ENCODE assay signal across 8 mouse cellular contexts in the genomic region with DNA sequence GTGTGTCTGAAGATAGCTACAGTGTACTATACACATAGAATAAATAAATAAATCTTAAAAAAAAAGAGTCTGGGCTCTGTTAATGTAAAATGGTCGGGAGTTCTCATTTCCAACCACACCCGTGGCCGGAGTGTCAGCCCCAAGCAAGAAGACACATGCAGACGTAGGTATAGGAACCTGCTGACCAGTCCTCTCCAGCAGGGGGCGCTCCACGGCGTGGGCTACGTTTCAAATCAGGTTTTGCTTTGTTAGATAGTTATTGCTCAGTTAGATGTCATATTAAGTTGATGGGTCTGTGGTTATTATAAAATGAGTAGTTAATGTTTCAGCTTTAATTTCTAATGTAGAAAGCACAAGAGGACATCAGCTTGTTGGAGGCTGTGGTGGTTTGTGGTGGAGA. TPM values are rescaled to one million over a fixed set of nuclear protein-coding genes. Genes with fewer than 3 reads are reported as not detected.
DNase-seq lines count a peak whose midpoint lies in the region; ATAC-seq and TF ChIP-seq lines count a peak whose summit lies in the region.

No protein-coding gene starts in this region.

- no peaks in the 10 kb centered on the region for H3K36me3 ChIP-seq in intestine, embryonic 14.5 days (ENCODE audit: control insufficient read depth, insufficient read depth, low read length)
- no peaks in the 10 kb centered on the region for H3K36me3 ChIP-seq in intestine, embryonic 15.5 days
- no peaks in the 10 kb centered on the region for H3K36me3 ChIP-seq in C2C12 (ENCODE audit: control insufficient read depth, insufficient read depth)
- no peaks in the 10 kb centered on the region for H3K36me3 ChIP-seq in lung, embryonic 14.5 days (ENCODE audit: insufficient read depth)
- no peaks in the 10 kb centered on the region for H3K36me3 ChIP-seq in forebrain, embryonic 12.5 days (replicated peaks)

- ATAC-seq in intestine, embryonic 14.5 days (replicated peaks; ENCODE audit: low FRiP score, low TSS enrichment, low read depth): no peak
- ATAC-seq in intestine, embryonic 15.5 days: no peak
- ATAC-seq in lung, embryonic 14.5 days (ENCODE audit: insufficient read depth): no peak
- no peak for ATAC-seq in forebrain, embryonic 12.5 days (ENCODE audit: low FRiP score)

- no peaks in the 10 kb centered on the region for H3K79me3 ChIP-seq in C2C12 (ENCODE audit: low read depth)

- WGBS in intestine, embryonic 14.5 days: 23% methylated on average over 8 of the region's 8 CpGs
- 23% methylated on average over 8 of the region's 8 CpGs for WGBS in intestine, embryonic 15.5 days
- 18% methylated on average over 8 of the region's 8 CpGs for WGBS in lung, embryonic 14.5 days
- 32% methylated on average over 8 of the region's 8 CpGs for WGBS in forebrain, embryonic 12.5 days

- no peak overlapping the region for H3K4me2 ChIP-seq in intestine, embryonic 14.5 days (ENCODE audit: low read length)
- H3K4me2 ChIP-seq in intestine, embryonic 15.5 days (replicated peaks): no peak overlapping the region
- no peak overlapping the region for H3K4me2 ChIP-seq in lung, embryonic 14.5 days
- no peak overlapping the region for H3K4me2 ChIP-seq in forebrain, embryonic 12.5 days

- H3K4me1 ChIP-seq in intestine, embryonic 14.5 days (replicated peaks; ENCODE audit: control insufficient read depth, insufficient read depth, low read length): no peaks in the 10 kb centered on the region
- H3K4me1 ChIP-seq in intestine, embryonic 15.5 days (replicated peaks): peaks cover 2% of the 10 kb centered on the region; the same call in 1 of the 2 replicates
- H3K4me1 ChIP-seq in lung, embryonic 14.5 days (ENCODE audit: insufficient read depth): no peaks in the 10 kb centered on the region
- peaks cover 16% of the 10 kb centered on the region for H3K4me1 ChIP-seq in forebrain, embryonic 12.5 days

- H3K27ac ChIP-seq in intestine, embryonic 14.5 days (ENCODE audit: low read depth): no peak overlapping the region
- no peak overlapping the region for H3K27ac ChIP-seq in intestine, embryonic 15.5 days
- H3K27ac ChIP-seq in lung, embryonic 14.5 days (ENCODE audit: low read depth): no peak overlapping the region
- no peak overlapping the region for H3K27ac ChIP-seq in forebrain, embryonic 12.5 days

- no peak overlapping the region for H3K9ac ChIP-seq in intestine, embryonic 14.5 days (ENCODE audit: low read length)
- no peak overlapping the region for H3K9ac ChIP-seq in intestine, embryonic 15.5 days
- no peak overlapping the region for H3K9ac ChIP-seq in lung, embryonic 14.5 days
- no peak overlapping the region for H3K9ac ChIP-seq in forebrain, embryonic 12.5 days

- no peak overlapping the region for H3ac ChIP-seq in C2C12 (ENCODE audit: control insufficient read depth, insufficient read length, low read depth)

- H3K27me3 ChIP-seq in intestine, embryonic 14.5 days (replicated peaks; ENCODE audit: control insufficient read depth, insufficient read depth, low read length): no peaks in the 10 kb centered on the region
- no peaks in the 10 kb centered on the region for H3K27me3 ChIP-seq in intestine, embryonic 15.5 days (replicated peaks)
- peaks cover 5% of the 10 kb centered on the region for H3K27me3 ChIP-seq in C2C12 (ENCODE audit: control insufficient read depth, insufficient read depth, insufficient read length)
- H3K27me3 ChIP-seq in lung, embryonic 14.5 days (ENCODE audit: insufficient read depth, low read length): no peaks in the 10 kb centered on the region
- H3K27me3 ChIP-seq in forebrain, embryonic 12.5 days: no peaks in the 10 kb centered on the region

- H3K4me3 ChIP-seq in intestine, embryonic 14.5 days (ENCODE audit: low read depth, low read length): no peak overlapping the region
- no peak overlapping the region for H3K4me3 ChIP-seq in intestine, embryonic 15.5 days (replicated peaks)
- H3K4me3 ChIP-seq in C2C12 (ENCODE audit: insufficient read depth, poor library complexity, severe bottlenecking): no peak overlapping the region
- no peak overlapping the region for H3K4me3 ChIP-seq in lung, embryonic 14.5 days (ENCODE audit: low read depth, low read length)
- no peak overlapping the region for H3K4me3 ChIP-seq in forebrain, embryonic 12.5 days (replicated peaks)

- H3K79me2 ChIP-seq in C2C12 (ENCODE audit: control insufficient read depth, insufficient read depth): no peaks in the 10 kb centered on the region

- peak; percentile 22 for TF ChIP-seq CTCF in C2C12 (IDR thresholded peaks at IDR 0.05; ENCODE audit: control insufficient read depth, insufficient read depth, insufficient read length)
- peak; percentile 78 for TF ChIP-seq CTCF in lung, embryonic 14.5 days (IDR thresholded peaks at IDR 0.05; ENCODE audit: low read depth)

- H3K9me3 ChIP-seq in intestine, embryonic 14.5 days (ENCODE audit: control insufficient read depth, low read length): no peaks in the 10 kb centered on the region
- H3K9me3 ChIP-seq in intestine, embryonic 15.5 days: no peaks in the 10 kb centered on the region
- H3K9me3 ChIP-seq in lung, embryonic 14.5 days (ENCODE audit: low read depth, low read length): no peaks in the 10 kb centered on the region
- no peaks in the 10 kb centered on the region for H3K9me3 ChIP-seq in forebrain, embryonic 12.5 days

- peak; percentile 78 for DNase-seq in intestine, embryonic 14.5 days (ENCODE audit: low spot score)
- peak; percentile 39 for DNase-seq in 3T3-L1 (ENCODE audit: low read depth, low spot score)
- DNase-seq in c-Kit-negative CD71-positive TER-119-positive erythroid progenitor cells, embryonic 14.5 days (ENCODE audit: low read depth, low spot score): peak; percentile 8
- DNase-seq in lung, embryonic 14.5 days: peak; percentile 57
- DNase-seq in thymus, postnatal 4 days: peak; percentile 88

TF ChIP-seq in C2C12, 6 proteins besides CTCF, POLR2A, EP300 and RAD21:
- TF ChIP-seq MYOG (IDR thresholded peaks at IDR 0.05; ENCODE audit: control insufficient read depth, extremely low read depth, insufficient read length) (no peak), USF1 (IDR thresholded peaks at IDR 0.05; ENCODE audit: low read depth) (no peak), CEBPB (IDR thresholded peaks at IDR 0.05; ENCODE audit: low read depth) (no peak), FOSL1 (IDR thresholded peaks at IDR 0.05; ENCODE audit: insufficient read depth, low read length, poor library complexity, severe bottlenecking) (no peak), MAX (IDR thresholded peaks at IDR 0.05) (no peak), MYOD1 (IDR thresholded peaks at IDR 0.05; ENCODE audit: control insufficient read depth, insufficient read length, low read depth) (no peak)

RNA-seq across cellular contexts. Expression of a gene that starts 52.8 kb away (rescaled TPM):
- polyA plus RNA-seq in intestine, embryonic 14.5 days (2014; fragmentation: Nextera tagmentation; extraction: Ambion mirVana): 36.8 and 38.7 TPM in 2 replicates
- polyA plus RNA-seq in intestine, embryonic 15.5 days (2015; fragmentation: Nextera tagmentation; extraction: Ambion mirVana): 29.3 and 31.9 TPM in 2 replicates
- 28.1 TPM for polyA plus RNA-seq in C2C12 (2012; fragmentation: generic; extraction: Trizol)
- 31.9 and 32.4 TPM in 2 replicates for polyA plus RNA-seq in lung, embryonic 14.5 days (2014; fragmentation: Nextera tagmentation; extraction: Ambion mirVana)
- polyA plus RNA-seq in forebrain, embryonic 12.5 days (2016; fragmentation: Nextera tagmentation; extraction: Ambion mirVana): 35.5 and 38.0 TPM in 2 replicates

Comparison
In these comparisons a context has a peak if more than half of its experiments do, and no peak if none do; other contexts are left out.
1. DNase-seq: peak in every context shown above with its lines; median percentile 88 in thymus, postnatal 4 days; 78 in intestine, embryonic 14.5 days; 57 in lung, embryonic 14.5 days; 39 in 3T3-L1; 8 in c-Kit-negative CD71-positive TER-119-positive erythroid progenitor cells, embryonic 14.5 days.